Mouse (Mus musculus): ENCODE data around the gene Chn2. TPM values are rescaled to one million over a fixed set of nuclear protein-coding genes. Genes with fewer than 3 reads are reported as not detected.

Gene Chn2
- total and polyA plus RNA-seq, 2 experiments from 2014 or later, result 33.3 to 49.4 TPM

DNA sequence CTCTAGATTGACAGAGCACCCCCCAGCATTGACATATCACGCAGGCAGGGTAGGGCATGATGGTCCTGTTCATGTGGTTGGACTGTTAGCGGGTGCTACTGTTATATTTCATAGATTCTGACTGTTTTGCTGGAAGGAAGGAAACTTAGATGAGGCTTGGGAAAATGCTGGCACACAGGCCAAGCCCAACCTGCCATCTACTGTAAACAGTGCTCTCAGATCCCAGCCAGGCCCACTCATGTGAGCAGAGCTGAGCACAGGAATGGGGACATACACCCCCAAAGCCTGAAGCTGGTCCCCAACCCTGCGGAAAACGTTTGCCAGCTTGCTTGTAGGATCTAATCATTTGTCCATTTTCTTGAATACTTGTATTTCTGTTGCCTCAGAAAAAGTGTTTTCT lies 32.1 kb downstream of the Chn2 start:
- no peak overlapping the region for H3K9ac ChIP-seq
- H3K9me3 ChIP-seq (ENCODE audit: low read length), result no peaks in the 10 kb centered on the region
- no peaks in the 10 kb centered on the region for H3K27me3 ChIP-seq (ENCODE audit: insufficient read depth, low read length)
- DNase-seq (no peak), ATAC-seq (no peak)
- H3K27ac ChIP-seq (ENCODE audit: low read depth, low read length), result no peak overlapping the region
- H3K36me3 ChIP-seq (ENCODE audit: insufficient read depth), result no peaks in the 10 kb centered on the region
- H3K4me3 ChIP-seq (ENCODE audit: low read depth, low read length), result no peak overlapping the region
- 81% methylated on average over 4 of the region's 4 CpGs for WGBS
- TF ChIP-seq CTCF (IDR thresholded peaks at IDR 0.05; ENCODE audit: low read depth), result no peak
- peaks cover 7% of the 10 kb centered on the region; the same call in 1 of the 2 replicates for H3K4me1 ChIP-seq (ENCODE audit: insufficient read depth)
- no peak overlapping the region for H3K4me2 ChIP-seq (ENCODE audit: low read depth)

DNA sequence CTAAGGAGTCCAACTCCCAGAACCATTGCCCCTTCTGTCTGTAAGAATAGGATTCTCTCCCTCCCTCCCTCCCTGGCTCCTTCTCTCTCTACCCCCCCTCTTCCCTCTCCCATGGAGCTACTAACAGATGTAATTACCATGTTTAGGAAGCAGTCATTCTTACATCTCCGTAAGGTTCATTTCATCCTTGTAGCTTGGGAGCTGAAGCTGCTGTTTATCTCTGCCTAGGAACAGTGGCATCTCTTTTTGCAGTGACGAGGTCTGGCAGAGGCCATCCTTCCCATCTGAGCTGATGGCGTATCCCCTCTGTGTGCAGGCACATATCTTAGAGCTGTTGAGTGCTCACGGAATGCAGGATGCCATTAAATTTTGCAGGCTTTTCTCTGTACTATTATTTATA lies 35.1 kb downstream of the Chn2 start:
- DNase-seq, result no peak
- Histone ChIP-seq H3K27ac (ENCODE audit: low read depth, low read length) (no peak overlapping the region), H3K4me2 (ENCODE audit: low read depth) (no peak overlapping the region), H3K9me3 (ENCODE audit: low read length) (no peaks in the 10 kb centered on the region), H3K4me3 (ENCODE audit: low read depth, low read length) (no peak overlapping the region), H3K36me3 (ENCODE audit: insufficient read depth) (no peaks in the 10 kb centered on the region), H3K4me1 (ENCODE audit: insufficient read depth) (peaks cover 7% of the 10 kb centered on the region; the same call in 1 of the 2 replicates), H3K27me3 (ENCODE audit: insufficient read depth, low read length) (no peaks in the 10 kb centered on the region), H3K9ac (no peak overlapping the region)
- TF ChIP-seq CTCF (IDR thresholded peaks at IDR 0.05; ENCODE audit: low read depth), result no peak
- 25% methylated on average over 4 of the region's 4 CpGs for WGBS
- ATAC-seq, result peak; percentile 65

DNA sequence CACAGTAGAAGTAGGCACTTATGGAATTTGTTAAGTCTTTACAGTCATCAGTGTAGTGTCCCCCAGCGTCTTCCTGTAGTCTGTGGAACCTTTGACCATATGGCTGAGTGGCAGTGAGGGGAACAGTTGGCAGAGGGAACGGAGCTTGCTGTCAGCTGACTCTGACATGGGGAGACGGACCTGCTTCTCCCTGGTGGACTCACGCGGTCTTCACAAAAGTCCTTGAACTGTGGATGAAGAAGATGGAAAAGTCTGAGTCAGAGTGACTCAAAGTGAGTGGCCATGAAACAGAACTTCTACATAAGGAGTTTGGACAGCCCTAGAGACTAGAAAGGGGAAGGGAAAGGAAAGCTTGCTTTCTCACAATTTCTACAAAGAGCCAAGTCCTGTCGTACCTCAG lies 36.1 kb downstream of the Chn2 start:
- Histone ChIP-seq H3K9ac (no peak overlapping the region), H3K4me1 (ENCODE audit: insufficient read depth) (peaks cover 7% of the 10 kb centered on the region; the same call in 1 of the 2 replicates), H3K36me3 (ENCODE audit: insufficient read depth) (no peaks in the 10 kb centered on the region), H3K4me2 (ENCODE audit: low read depth) (no peak overlapping the region), H3K4me3 (ENCODE audit: low read depth, low read length) (no peak overlapping the region), H3K9me3 (ENCODE audit: low read length) (no peaks in the 10 kb centered on the region), H3K27ac (ENCODE audit: low read depth, low read length) (no peak overlapping the region), H3K27me3 (ENCODE audit: insufficient read depth, low read length) (no peaks in the 10 kb centered on the region)
- TF ChIP-seq CTCF (IDR thresholded peaks at IDR 0.05; ENCODE audit: low read depth), result no peak
- 78% methylated on average over 6 of the region's 6 CpGs for WGBS
- ATAC-seq, result no peak
- DNase-seq, result no peak

- no peaks in the 10 kb centered on the region for H3K27me3 ChIP-seq (ENCODE audit: insufficient read depth, low read length)
- no peak overlapping the region for H3K27ac ChIP-seq (ENCODE audit: low read depth, low read length)
- H3K4me1 ChIP-seq (ENCODE audit: insufficient read depth), result peaks cover 7% of the 10 kb centered on the region; the same call in 1 of the 2 replicates
- ATAC-seq (no peak), DNase-seq (no peak)
- H3K36me3 ChIP-seq (ENCODE audit: insufficient read depth), result no peaks in the 10 kb centered on the region
- H3K9me3 ChIP-seq (ENCODE audit: low read length), result no peaks in the 10 kb centered on the region
- no peak for TF ChIP-seq CTCF (IDR thresholded peaks at IDR 0.05; ENCODE audit: low read depth)
- no peak overlapping the region for H3K4me2 ChIP-seq (ENCODE audit: low read depth)
- H3K4me3 ChIP-seq (ENCODE audit: low read depth, low read length), result no peak overlapping the region
- no peak overlapping the region for H3K9ac ChIP-seq
- WGBS, result 89% methylated on average over 5 of the region's 5 CpGs
Measured at GRCm38 (mm10) chr6:54076625-54077024, 37.3 kb downstream of the Chn2 start.

GRCm38 (mm10) chr6:54078269-54078668 lies 38.9 kb downstream of the Chn2 start:
- H3K4me3 ChIP-seq (ENCODE audit: low read depth, low read length), result no peak overlapping the region

DNA sequence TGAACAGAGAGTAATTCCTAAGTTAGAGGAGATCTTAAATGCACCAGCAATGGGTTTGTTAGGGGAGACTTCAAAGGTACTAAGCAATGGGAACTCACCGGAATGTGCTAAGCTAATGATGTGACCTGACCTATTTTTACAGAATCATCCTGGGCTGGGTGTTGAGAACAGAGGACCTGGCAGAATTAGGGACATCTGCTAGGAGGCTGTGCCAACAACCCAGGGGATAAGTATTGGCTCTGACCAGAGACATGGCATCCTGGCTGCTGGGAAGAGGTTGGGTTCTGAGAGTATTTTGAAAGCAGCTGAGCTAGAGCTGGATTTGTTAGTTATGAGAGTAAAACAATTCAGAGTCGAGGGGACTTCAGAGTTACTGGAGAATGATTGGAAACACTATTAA lies 40.5 kb downstream of the Chn2 start:
- no peak overlapping the region for H3K4me3 ChIP-seq (ENCODE audit: low read depth, low read length)
- H3K27ac ChIP-seq (ENCODE audit: low read depth, low read length), result no peak overlapping the region
- H3K36me3 ChIP-seq (ENCODE audit: insufficient read depth), result no peaks in the 10 kb centered on the region
- no peak for TF ChIP-seq CTCF (IDR thresholded peaks at IDR 0.05; ENCODE audit: low read depth)
- H3K27me3 ChIP-seq (ENCODE audit: insufficient read depth, low read length), result no peaks in the 10 kb centered on the region
- H3K9me3 ChIP-seq (ENCODE audit: low read length), result no peaks in the 10 kb centered on the region
- DNase-seq (no peak), ATAC-seq (no peak)
- no peak overlapping the region for H3K4me2 ChIP-seq (ENCODE audit: low read depth)
- peaks cover 3% of the 10 kb centered on the region; the same call in 1 of the 2 replicates for H3K4me1 ChIP-seq (ENCODE audit: insufficient read depth)
- WGBS, result 79% methylated on average over 2 of the region's 2 CpGs
- H3K9ac ChIP-seq, result no peak overlapping the region

More at GRCm38 (mm10) chr6:54078269-54078668, 38.9 kb downstream of the Chn2 start:
- WGBS, result 78% methylated on average over 2 of the region's 2 CpGs
- Histone ChIP-seq H3K9ac (no peak overlapping the region), H3K27ac (ENCODE audit: low read depth, low read length) (no peak overlapping the region), H3K36me3 (ENCODE audit: insufficient read depth) (no peaks in the 10 kb centered on the region), H3K4me2 (ENCODE audit: low read depth) (no peak overlapping the region), H3K27me3 (ENCODE audit: insufficient read depth, low read length) (no peaks in the 10 kb centered on the region), H3K4me1 (ENCODE audit: insufficient read depth) (peaks cover 7% of the 10 kb centered on the region; the same call in 1 of the 2 replicates), H3K9me3 (ENCODE audit: low read length) (no peaks in the 10 kb centered on the region)
- DNase-seq, result no peak
- TF ChIP-seq CTCF (IDR thresholded peaks at IDR 0.05; ENCODE audit: low read depth), result no peak
- ATAC-seq, result no peak

- Histone ChIP-seq H3K4me3 (ENCODE audit: low read depth, low read length) (no peak overlapping the region), H3K27ac (ENCODE audit: low read depth, low read length) (no peak overlapping the region), H3K36me3 (ENCODE audit: insufficient read depth) (no peaks in the 10 kb centered on the region), H3K4me2 (ENCODE audit: low read depth) (no peak overlapping the region), H3K4me1 (ENCODE audit: insufficient read depth) (no peaks in the 10 kb centered on the region), H3K9ac (no peak overlapping the region), H3K9me3 (ENCODE audit: low read length) (no peaks in the 10 kb centered on the region), H3K27me3 (ENCODE audit: insufficient read depth, low read length) (no peaks in the 10 kb centered on the region)
- no peak for TF ChIP-seq CTCF (IDR thresholded peaks at IDR 0.05; ENCODE audit: low read depth)
- DNase-seq, result no peak
- ATAC-seq, result no peak
- WGBS, result 96% methylated on average over 15 of the region's 15 CpGs
Measured at GRCm38 (mm10) chr6:54080518-54081285, 41.3 kb downstream of the Chn2 start.

All from forebrain, postnatal 0 days (tissue).